In genomic region chr11:84725177-84725792, GRCm38 (mm10) we compare ENCODE assay signal across 13 mouse cellular contexts.
DNase-seq lines count a peak whose midpoint lies in the region; ATAC-seq and TF ChIP-seq lines count a peak whose summit lies in the region.
"Had no signal": no experiment of that assay in that cellular context is flagged by ENCODE, and none has a peak within 500 bp of the region (broad histone marks: within the 10 kb centered on the region; RNA-seq: fewer than 3 reads in every experiment).

No protein-coding gene starts in this region.

- ATAC-seq in midbrain, embryonic 12.5 days (ENCODE audit: low FRiP score, low read depth): no peak
- no peak for ATAC-seq in midbrain, embryonic 11.5 days (ENCODE audit: low FRiP score)
- ATAC-seq in erythroblast, adult 5-6 weeks (replicated peaks; ENCODE audit: low FRiP score, poor library complexity, severe bottlenecking): peak; percentile 41; the same call in 1 of the 2 replicates
- no peak for ATAC-seq in hindbrain, embryonic 15.5 days (ENCODE audit: low FRiP score, low read depth)
- ATAC-seq: intestine, embryonic 16.5 days had no signal

- no peak for DNase-seq in midbrain, embryonic 11.5 days (ENCODE audit: low spot score, missing footprints)
- no peak for DNase-seq in lung, adult 2 months
- no peak for DNase-seq in layer of hippocampus, adult 18-20 months (ENCODE audit: low spot score in 2 of 2)
- DNase-seq: adrenal gland, adult 8-10 months; cerebellum, postnatal 14 days; kidney, postnatal 36 days; lung, adult 18-20 months had no signal

- TF ChIP-seq POLR2A in myocyte (IDR thresholded peaks at IDR 0.05; ENCODE audit: insufficient read length, low read depth): no peak
- no peak for TF ChIP-seq POLR2A in lung, adult 2 months (IDR thresholded peaks at IDR 0.05; ENCODE audit: borderline replicate concordance, extremely low read depth, low read depth, low read length)

- no peak overlapping the region for H3K9ac ChIP-seq in midbrain, embryonic 12.5 days (replicated peaks)
- no peak overlapping the region for H3K9ac ChIP-seq in midbrain, embryonic 11.5 days (ENCODE audit: low read length)
- H3K9ac ChIP-seq in hindbrain, embryonic 15.5 days: no peak overlapping the region

- H3K4me3 ChIP-seq in midbrain, embryonic 12.5 days: no peak overlapping the region
- no peak overlapping the region for H3K4me3 ChIP-seq in midbrain, embryonic 11.5 days (ENCODE audit: low read depth, low read length)
- H3K4me3 ChIP-seq in hindbrain, embryonic 15.5 days: no peak overlapping the region
- no peak overlapping the region for H3K4me3 ChIP-seq in myocyte
- H3K4me3 ChIP-seq in lung, adult 2 months (replicated peaks; ENCODE audit: extremely low read depth, low read depth, low read length): no peak overlapping the region
- H3K4me3 ChIP-seq: megakaryocyte, embryonic 14.5 days had no signal

- no peaks in the 10 kb centered on the region for H3K9me3 ChIP-seq in midbrain, embryonic 12.5 days
- no peaks in the 10 kb centered on the region for H3K9me3 ChIP-seq in midbrain, embryonic 11.5 days (ENCODE audit: control insufficient read depth, low read length)
- no peaks in the 10 kb centered on the region for H3K9me3 ChIP-seq in hindbrain, embryonic 15.5 days
- H3K9me3 ChIP-seq: megakaryocyte, embryonic 14.5 days had no signal

- H3K36me3 ChIP-seq in midbrain, embryonic 12.5 days: no peaks in the 10 kb centered on the region
- no peaks in the 10 kb centered on the region for H3K36me3 ChIP-seq in midbrain, embryonic 11.5 days (ENCODE audit: control insufficient read depth, insufficient read depth, low read length)
- no peaks in the 10 kb centered on the region for H3K36me3 ChIP-seq in hindbrain, embryonic 15.5 days
- H3K36me3 ChIP-seq in myocyte (ENCODE audit: control insufficient read depth, insufficient read depth): no peaks in the 10 kb centered on the region

- peaks cover 50% of the 10 kb centered on the region for H3K27me3 ChIP-seq in midbrain, embryonic 12.5 days
- peaks cover 6% of the 10 kb centered on the region; the same call in 1 of the 2 replicates for H3K27me3 ChIP-seq in midbrain, embryonic 11.5 days (ENCODE audit: control insufficient read depth, insufficient read depth, low read length)
- peaks cover 7% of the 10 kb centered on the region; the same call in 1 of the 2 replicates for H3K27me3 ChIP-seq in hindbrain, embryonic 15.5 days
- H3K27me3 ChIP-seq in myocyte (ENCODE audit: control insufficient read depth, insufficient read depth, insufficient read length): peaks cover 16% of the 10 kb centered on the region

- H3K27ac ChIP-seq in midbrain, embryonic 12.5 days (replicated peaks): peak overlapping the region; percentile 46
- no peak overlapping the region for H3K27ac ChIP-seq in midbrain, embryonic 11.5 days (ENCODE audit: low read depth, low read length)
- peak overlapping the region; percentile 42; the same call in 1 of the 2 replicates for H3K27ac ChIP-seq in hindbrain, embryonic 15.5 days (replicated peaks)

- no peaks in the 10 kb centered on the region for H3K79me2 ChIP-seq in myocyte (ENCODE audit: control insufficient read depth, insufficient read depth)

- H3K4me2 ChIP-seq in midbrain, embryonic 12.5 days (replicated peaks): no peak overlapping the region
- H3K4me2 ChIP-seq in midbrain, embryonic 11.5 days: no peak overlapping the region
- H3K4me2 ChIP-seq in hindbrain, embryonic 15.5 days: no peak overlapping the region
- no peak overlapping the region for H3K4me2 ChIP-seq in myocyte (ENCODE audit: low read depth)

- 49% methylated on average over 11 of the region's 11 CpGs for WGBS in midbrain, embryonic 12.5 days
- WGBS in midbrain, embryonic 11.5 days: 51% methylated on average over 11 of the region's 11 CpGs
- WGBS in hindbrain, embryonic 15.5 days: 35% methylated on average over 11 of the region's 11 CpGs
- 49% methylated on average over 11 of the region's 11 CpGs for WGBS in lung, adult 2 months

- TF ChIP-seq CTCF in lung, adult 2 months (IDR thresholded peaks at IDR 0.05; ENCODE audit: insufficient read depth, low read length): no peak

- no peak overlapping the region for H3ac ChIP-seq in myocyte (ENCODE audit: control insufficient read depth, insufficient read length)

- peaks cover 28% of the 10 kb centered on the region; the same call in 1 of the 2 replicates for H3K4me1 ChIP-seq in midbrain, embryonic 12.5 days
- peaks cover 7% of the 10 kb centered on the region for H3K4me1 ChIP-seq in midbrain, embryonic 11.5 days (ENCODE audit: control insufficient read depth, insufficient read depth, low read length)
- peaks cover 28% of the 10 kb centered on the region for H3K4me1 ChIP-seq in hindbrain, embryonic 15.5 days (replicated peaks)
- H3K4me1 ChIP-seq in lung, adult 2 months (ENCODE audit: control insufficient read depth, insufficient read depth, low read length): no peaks in the 10 kb centered on the region
- H3K4me1 ChIP-seq: megakaryocyte, embryonic 14.5 days had no signal

TF ChIP-seq in myocyte, 11 proteins besides CTCF, POLR2A, EP300 and RAD21:
- TF ChIP-seq REST (IDR thresholded peaks at IDR 0.05; ENCODE audit: insufficient read depth, insufficient read length) (peak; percentile 56), POLR2AphosphoS2 (IDR thresholded peaks at IDR 0.05; ENCODE audit: insufficient read length, low read depth) (no peak)
